Mouse (Mus musculus) colon, adult 2 months (tissue): ENCODE measurements around the gene Zzef1. TPM values are rescaled to one million over a fixed set of nuclear protein-coding genes. Genes with fewer than 3 reads are reported as not detected.

ENCODE experiments used
- polyA plus RNA-seq: library from polyadenylated mRNA; depleted of rRNA; stranded (reverse); fragments of >200 nt; gene quantifications from 2 replicates; pipeline ENCODE4 v1.2.3, GENCODE M21; 2012; rRNA removed

The Zzef1 gene
- polyA plus RNA-seq: 42.1 and 44.1 TPM in 2 replicates

DNA sequence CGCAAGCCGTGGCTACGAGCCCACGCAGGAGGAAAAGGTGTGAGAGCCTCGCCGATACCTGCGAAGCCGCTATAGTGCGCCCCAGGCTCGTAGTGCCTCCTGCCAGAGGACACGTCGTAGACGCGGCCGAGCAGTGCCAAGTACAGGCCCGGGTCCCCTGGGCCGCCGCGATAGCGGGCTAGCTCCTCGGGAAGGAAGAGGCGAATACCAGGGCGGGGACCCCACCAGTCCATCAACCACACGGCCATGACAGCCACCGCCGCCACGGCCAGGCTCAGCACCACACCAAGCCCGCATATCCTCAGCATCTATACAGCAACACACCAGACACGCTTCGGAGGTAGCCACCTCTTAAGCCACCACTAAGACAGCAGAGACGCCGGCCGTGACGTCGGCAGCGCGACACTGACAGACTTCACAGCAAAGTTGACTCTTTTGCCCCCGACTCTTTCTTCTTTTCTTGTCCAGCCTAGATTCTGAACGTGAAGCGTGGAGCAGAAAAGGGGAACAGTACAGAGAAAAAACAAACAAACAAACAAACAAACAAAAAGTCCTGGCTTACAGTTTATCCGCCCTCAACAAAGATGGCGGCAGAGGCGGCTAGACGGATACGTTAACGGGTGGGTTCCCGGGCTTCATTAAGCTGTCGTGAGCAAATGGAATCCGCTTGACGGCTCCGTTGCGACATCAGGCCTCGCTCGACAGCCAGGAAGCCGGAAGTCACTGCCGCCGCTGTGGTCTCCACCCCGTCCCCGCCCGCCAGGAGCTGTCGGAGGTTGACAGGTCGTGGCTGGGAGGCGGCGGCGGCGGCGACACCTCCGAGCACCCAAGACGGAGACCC, at the start of gene Zzef1, which contains the start of gene Cyb5d2:
Gene Zzef1 (plus strand): TSS at position 772 of the 841 bp plus-strand sequence.
Gene Cyb5d2 (minus strand): TSS at position 688 of the 841 bp plus-strand sequence.

DNA sequence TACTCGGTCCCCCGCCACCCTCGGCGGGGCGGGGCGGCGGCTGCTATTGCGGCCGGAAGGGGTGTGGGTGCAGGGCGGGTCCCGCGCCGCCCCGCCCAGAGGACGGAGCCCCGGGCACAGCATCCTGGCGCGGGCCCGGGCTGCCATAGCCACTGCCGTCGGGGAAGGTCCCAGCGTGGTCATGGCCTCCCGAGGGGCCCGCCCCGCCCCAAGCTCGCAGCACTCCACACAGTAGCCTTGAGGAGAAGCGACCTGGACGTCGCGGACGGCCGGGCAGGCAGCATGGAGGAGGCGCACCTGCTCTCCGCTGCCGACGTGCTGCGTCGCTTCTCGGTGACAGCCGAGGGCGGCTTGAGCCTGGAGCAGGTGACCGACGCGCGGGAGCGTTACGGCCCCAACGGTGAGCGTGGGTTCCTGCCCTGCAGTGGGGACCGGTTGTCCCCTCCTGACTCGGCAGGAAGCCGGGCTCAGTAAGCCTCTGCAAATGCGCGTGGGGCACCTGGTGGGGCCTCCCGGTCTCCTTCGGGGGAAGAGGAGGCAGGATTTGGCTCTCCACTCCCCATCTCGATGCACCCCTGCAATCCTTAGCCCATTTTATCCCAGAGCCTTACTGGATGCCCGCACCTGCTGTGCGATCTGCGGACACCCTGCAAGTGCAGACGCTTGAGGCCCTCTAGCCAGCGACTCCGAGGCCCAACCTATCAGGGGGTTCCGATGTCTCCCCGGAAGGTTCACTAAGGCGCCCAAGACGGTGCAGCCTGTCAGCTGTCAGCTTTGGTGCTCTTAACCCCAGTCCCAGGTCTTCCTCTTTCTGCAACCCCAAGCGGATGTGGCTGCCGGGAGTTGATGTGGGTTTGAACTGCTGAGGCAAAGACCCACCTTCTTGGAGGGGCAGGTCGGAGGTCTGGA, 165.3 kb downstream of the Zzef1 start, which contains the start of gene Atp2a3:
Gene Atp2a3 (plus strand): TSS at position 98 of the 909 bp plus-strand sequence.

Other genes with a start within 250 kb of the Zzef1 start
- 1.00 and 1.1 TPM in 2 replicates for gene Spns3, start 245.7 kb upstream of the Zzef1 start, polyA plus RNA-seq
- gene Ube2g1, start 188.9 kb upstream of the Zzef1 start, polyA plus RNA-seq: 12.5 and 13.1 TPM in 2 replicates
- 23.0 and 26.1 TPM in 2 replicates for gene Ankfy1, start 106.2 kb upstream of the Zzef1 start, polyA plus RNA-seq
- 4.2 and 5.2 TPM in 2 replicates for gene Cyb5d2, start 84 bp upstream of the Zzef1 start, polyA plus RNA-seq
- 753 and 794 TPM in 2 replicates for gene Atp2a3, start 164.9 kb downstream of the Zzef1 start, polyA plus RNA-seq
- gene P2rx1, start 202.9 kb downstream of the Zzef1 start, polyA plus RNA-seq: 2.6 and 5.2 TPM in 2 replicates
- gene Camkk1, start 222.8 kb downstream of the Zzef1 start, polyA plus RNA-seq: 3.2 and 3.6 TPM in 2 replicates